Mouse (Mus musculus) cerebellum, adult 2 months (tissue): ENCODE data around the gene Slc38a6. TPM values are rescaled to one million over a fixed set of nuclear protein-coding genes. Genes with fewer than 3 reads are reported as not detected.

Experiments
- DNase-seq, 2 experiments: peaks; one replicate each; pipeline ENCODE4 v3.0.0; 2021
- H3K27ac ChIP-seq: fragments of 200-500 bp; 2 replicates; pipeline ENCODE4 v1.5.1; 2012; ENCODE audit warnings: low read length, control low read depth, inconsistent platforms; ENCODE audit not compliant: insufficient read depth
- H3K27me3 ChIP-seq: fragments of 200-500 bp; 2 replicates; pipeline ENCODE4 v1.6.1; 2012; ENCODE audit warnings: inconsistent platforms, mild to moderate bottlenecking, low read length, moderate library complexity; ENCODE audit not compliant: control insufficient read depth, insufficient read depth
- H3K4me1 ChIP-seq: fragments of 200-500 bp; 2 replicates; pipeline ENCODE4 v1.6.1; 2011; ENCODE audit warnings: low read length; ENCODE audit not compliant: control insufficient read depth, insufficient read depth
- H3K4me3 ChIP-seq: fragments of 200-500 bp; replicated peaks from 2 replicates; pipeline ENCODE3; 2011; ENCODE audit warnings: mild to moderate bottlenecking, low read depth, low read length, control low read depth; ENCODE audit not compliant: insufficient read depth
- CTCF ChIP-seq: fragments of 200-500 bp; IDR thresholded peaks from 2 replicates; pipeline ENCODE4 v1.5.1; 2011; ENCODE audit warnings: low read depth, mild to moderate bottlenecking, control low read depth, low read length, moderate library complexity, borderline replicate concordance; ENCODE audit not compliant: insufficient read depth
- POLR2A ChIP-seq: fragments of 200-500 bp; IDR thresholded peaks from 2 replicates; pipeline ENCODE4 v1.6.1; 2011; ENCODE audit warnings: low read length, control low read depth, borderline replicate concordance; ENCODE audit not compliant: insufficient read depth
- WGBS: fragments of 180-500 bp; shearing (Covaris S2); methylation state at CpG from one replicate; pipeline ENCODE4 v1.1.7; 2018; 5-methylcytosine and 5-hydroxymethylcytosine counted together
- polyA plus RNA-seq: library from polyadenylated mRNA; depleted of rRNA; stranded (reverse); fragments of >200 nt; gene quantifications from 2 replicates; pipeline ENCODE4 v1.2.3, GENCODE M21; 2012

Gene Slc38a6
- polyA plus RNA-seq, 1 experiment: 23.6 TPM

- H3K27me3 ChIP-seq: no peaks in the 10 kb centered on the region
- DNase-seq: no peak
- H3K4me3 ChIP-seq: no peak overlapping the region
- TF ChIP-seq CTCF: no peak
- TF ChIP-seq POLR2A: no peak
- 95% methylated on average over 5 of the region's 5 CpGs for WGBS
- H3K27ac ChIP-seq: no peak overlapping the region
- H3K4me1 ChIP-seq: peaks cover 2% of the 10 kb centered on the region
These were observed 91.4 kb downstream of the Slc38a6 start for GRCm38 (mm10) chr12:73378026-73378425.

- no peak for DNase-seq
- no peak overlapping the region for H3K27ac ChIP-seq
- no peak overlapping the region for H3K4me3 ChIP-seq
- TF ChIP-seq POLR2A (no peak), CTCF (no peak)
- H3K4me1 ChIP-seq: peaks cover 6% of the 10 kb centered on the region
- H3K27me3 ChIP-seq: no peaks in the 10 kb centered on the region
- 84% methylated on average over 13 of the region's 13 CpGs for WGBS
These were observed 92.3 kb downstream of the Slc38a6 start for GRCm38 (mm10) chr12:73378724-73379355.

- Histone ChIP-seq H3K4me1 (peaks cover 6% of the 10 kb centered on the region), H3K27me3 (no peaks in the 10 kb centered on the region), H3K27ac (no peak overlapping the region), H3K4me3 (no peak overlapping the region)
- no peak for TF ChIP-seq CTCF
- TF ChIP-seq POLR2A: no peak
- no peak for DNase-seq
- 91% methylated on average over 8 of the region's 8 CpGs for WGBS
These were observed 94.2 kb downstream of the Slc38a6 start for GRCm38 (mm10) chr12:73380686-73381360.

GRCm38 (mm10) chr12:73381452-73381851, 94.9 kb downstream of the Slc38a6 start:
- no peak for DNase-seq
- no peak for TF ChIP-seq CTCF
- TF ChIP-seq POLR2A: no peak

GRCm38 (mm10) chr12:73382290-73383178, 96.0 kb downstream of the Slc38a6 start:
- H3K4me1 ChIP-seq: peaks cover 6% of the 10 kb centered on the region
- H3K27ac ChIP-seq: no peak overlapping the region
- no peak overlapping the region for H3K4me3 ChIP-seq
- no peak for DNase-seq
- H3K27me3 ChIP-seq: no peaks in the 10 kb centered on the region
- WGBS: 81% methylated on average over 12 of the region's 12 CpGs
- TF ChIP-seq POLR2A (no peak), CTCF (no peak)

More at GRCm38 (mm10) chr12:73381452-73381851, 94.9 kb downstream of the Slc38a6 start:
- Histone ChIP-seq H3K27ac (no peak overlapping the region), H3K4me3 (no peak overlapping the region), H3K4me1 (peaks cover 6% of the 10 kb centered on the region), H3K27me3 (no peaks in the 10 kb centered on the region)
- 54% methylated on average over 7 of the region's 7 CpGs for WGBS

- TF ChIP-seq POLR2A (no peak), CTCF (no peak)
- H3K27me3 ChIP-seq: no peaks in the 10 kb centered on the region
- H3K27ac ChIP-seq: no peak overlapping the region
- H3K4me1 ChIP-seq: peaks cover 6% of the 10 kb centered on the region
- H3K4me3 ChIP-seq: no peak overlapping the region
- 55% methylated on average over 5 of the region's 5 CpGs for WGBS
- no peak for DNase-seq
These were observed 96.6 kb downstream of the Slc38a6 start for GRCm38 (mm10) chr12:73383179-73383510.

- DNase-seq: no peak
- peaks cover 6% of the 10 kb centered on the region for H3K4me1 ChIP-seq
- WGBS: 82% methylated on average over 3 of the region's 3 CpGs
- H3K27ac ChIP-seq: no peak overlapping the region
- TF ChIP-seq POLR2A: no peak
- TF ChIP-seq CTCF: no peak
- no peaks in the 10 kb centered on the region for H3K27me3 ChIP-seq
- H3K4me3 ChIP-seq: no peak overlapping the region
These were observed 97.3 kb downstream of the Slc38a6 start for GRCm38 (mm10) chr12:73383861-73384260.
